Mouse (Mus musculus) midbrain, embryonic 12.5 days (tissue): ENCODE results near the gene Zfp982. TPM values are rescaled to one million over a fixed set of nuclear protein-coding genes. Genes with fewer than 3 reads are reported as not detected.
"Not testable (repeated sequence)": the region's sequence is repeated elsewhere in the genome, so short reads cannot be mapped to it uniquely, and the experiment has no call there.

Source experiments
- ATAC-seq: fragments of 200-750 bp; cut with Nextera tagmentation; 2 replicates; pipeline ENCODE4 v1.8.0; 2017; ENCODE audit warnings: low read depth, moderate TSS enrichment, moderate library complexity; ENCODE audit not compliant: low FRiP score
- H3K27ac ChIP-seq: fragments of 300-500 bp; sonication (generic); replicated peaks from 2 replicates; pipeline ENCODE4 v1.5.1; 2016; ENCODE audit warnings: mild to moderate bottlenecking
- H3K27me3 ChIP-seq: fragments of 300-500 bp; sonication (generic); 2 replicates; pipeline ENCODE4 v1.6.1; 2016; ENCODE audit warnings: mild to moderate bottlenecking
- H3K36me3 ChIP-seq: fragments of 300-500 bp; sonication (generic); 2 replicates; pipeline ENCODE4 v1.6.1; 2016
- H3K4me1 ChIP-seq: fragments of 300-500 bp; sonication (generic); 2 replicates; pipeline ENCODE4 v1.6.1; 2016
- H3K4me2 ChIP-seq: fragments of 300-500 bp; sonication (generic); replicated peaks from 2 replicates; pipeline ENCODE4 v1.6.1; 2016; ENCODE audit warnings: mild to moderate bottlenecking, moderate library complexity
- H3K4me3 ChIP-seq: fragments of 300-500 bp; sonication (generic); 2 replicates; pipeline ENCODE4 v1.5.1; 2016; ENCODE audit warnings: mild to moderate bottlenecking
- H3K9ac ChIP-seq: fragments of 300-500 bp; sonication (generic); replicated peaks from 2 replicates; pipeline ENCODE4 v1.6.1; 2016; ENCODE audit warnings: mild to moderate bottlenecking, moderate library complexity
- H3K9me3 ChIP-seq: fragments of 300-500 bp; sonication (generic); 2 replicates; pipeline ENCODE4 v1.6.1; 2016; ENCODE audit warnings: mild to moderate bottlenecking
- WGBS: fragments of 180-500 bp; shearing (Covaris S2); methylation state at CpG from one replicate; pipeline ENCODE4 v1.1.7; 2016; 5-methylcytosine and 5-hydroxymethylcytosine counted together
- polyA plus RNA-seq: library from polyadenylated mRNA; unstranded; fragments of >200 nt; fragmentation: Nextera tagmentation; extraction: Ambion mirVana; gene quantifications from 2 replicates; pipeline ENCODE4 v1.2.1, GENCODE M21; 2016

The Zfp982 gene
- polyA plus RNA-seq, 1 experiment from 2014 or later, result 9.7 TPM

- 88% methylated on average over 1 of the region's 1 CpGs for WGBS
- H3K27ac ChIP-seq, result no peak overlapping the region
- ATAC-seq, result no peak
- H3K4me2 ChIP-seq, result no peak overlapping the region
- H3K9ac ChIP-seq, result no peak overlapping the region
- no peaks in the 10 kb centered on the region for H3K4me1 ChIP-seq
- H3K9me3 ChIP-seq, result peaks cover 62% of the 10 kb centered on the region
- no peaks in the 10 kb centered on the region for H3K27me3 ChIP-seq
- H3K4me3 ChIP-seq, result no peak overlapping the region
- no peaks in the 10 kb centered on the region for H3K36me3 ChIP-seq
These were observed 32.9 kb downstream of the Zfp982 start for GRCm38 (mm10) chr4:147525125-147525524.

GRCm38 (mm10) chr4:147530366-147530765, 38.1 kb downstream of the Zfp982 start:
- Histone ChIP-seq H3K27ac (no peak overlapping the region), H3K9me3 (peaks cover 45% of the 10 kb centered on the region)
- ATAC-seq, result no peak

DNA sequence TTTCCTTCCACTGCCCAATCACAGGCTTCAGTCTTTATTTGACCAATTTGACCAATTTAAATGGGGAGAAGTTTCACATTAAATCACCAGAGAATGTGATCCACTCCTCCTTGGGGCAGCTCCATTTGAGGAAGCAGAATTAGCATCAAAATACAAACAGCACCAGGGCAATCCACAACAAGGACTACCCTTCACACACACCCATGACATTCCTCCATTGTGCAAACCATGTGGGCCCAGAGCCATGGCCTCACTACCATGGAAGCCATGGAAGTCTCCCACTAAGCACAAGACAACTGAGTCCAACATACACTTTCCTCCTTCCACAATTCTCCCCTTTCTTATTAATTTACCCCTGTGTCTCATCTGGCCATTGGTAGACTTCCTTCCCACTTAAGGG, 43.7 kb downstream of the Zfp982 start:
- peaks cover 56% of the 10 kb centered on the region for H3K9me3 ChIP-seq
- H3K36me3 ChIP-seq, H3K9ac ChIP-seq, H3K27ac ChIP-seq, ATAC-seq, H3K4me2 ChIP-seq, H3K4me3 ChIP-seq, H3K27me3 ChIP-seq, H3K4me1 ChIP-seq: not testable (repeated sequence)

More at GRCm38 (mm10) chr4:147530366-147530765, 38.1 kb downstream of the Zfp982 start:
- no peaks in the 10 kb centered on the region for H3K36me3 ChIP-seq
- H3K4me1 ChIP-seq, result no peaks in the 10 kb centered on the region
- no peaks in the 10 kb centered on the region for H3K27me3 ChIP-seq
- H3K9ac ChIP-seq, result no peak overlapping the region
- H3K4me3 ChIP-seq, result no peak overlapping the region
- 93% methylated on average over 1 of the region's 1 CpGs for WGBS
- H3K4me2 ChIP-seq, result no peak overlapping the region

DNA sequence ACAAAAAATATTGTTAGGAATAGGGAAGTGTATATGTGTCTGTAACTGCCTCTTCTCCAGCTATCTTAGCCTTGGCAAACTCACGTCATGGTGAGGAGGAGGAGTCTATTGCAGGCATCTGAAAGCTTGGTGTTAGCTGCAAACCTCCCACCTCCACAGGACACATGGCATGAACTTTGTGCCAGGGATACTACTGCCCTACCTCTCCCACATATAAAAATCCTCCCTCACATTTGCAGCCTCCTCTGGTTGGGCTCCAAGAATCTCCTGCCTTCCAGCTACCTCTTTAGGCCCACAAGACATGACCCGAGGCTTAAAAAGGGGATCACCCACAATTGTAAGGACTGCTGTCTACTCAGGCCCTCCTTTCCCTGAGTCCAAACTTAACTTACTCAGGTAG, 45.5 kb downstream of the Zfp982 start:
- Histone ChIP-seq H3K9ac (no peak overlapping the region), H3K9me3 (peaks cover 57% of the 10 kb centered on the region), H3K4me3 (no peak overlapping the region), H3K36me3 (no peaks in the 10 kb centered on the region), H3K4me1 (no peaks in the 10 kb centered on the region), H3K27ac (no peak overlapping the region), H3K4me2 (no peak overlapping the region), H3K27me3 (no peaks in the 10 kb centered on the region)
- WGBS, result 79% methylated on average over 2 of the region's 2 CpGs
- ATAC-seq, result no peak

- not testable (repeated sequence) for H3K4me2 ChIP-seq, H3K4me3 ChIP-seq, H3K36me3 ChIP-seq, H3K9ac ChIP-seq, H3K27me3 ChIP-seq, H3K27ac ChIP-seq, ATAC-seq, H3K4me1 ChIP-seq
- WGBS, result 87% methylated on average over 3 of the region's 3 CpGs
- H3K9me3 ChIP-seq, result peaks cover 59% of the 10 kb centered on the region
These were observed 47.7 kb downstream of the Zfp982 start, which contains the start of gene Gm16503 for GRCm38 (mm10) chr4:147539918-147540317. Gene Gm16503 (plus strand): TSS chr4:147540218.

- peaks cover 48% of the 10 kb centered on the region for H3K9me3 ChIP-seq
- no peaks in the 10 kb centered on the region for H3K27me3 ChIP-seq
- ATAC-seq, result no peak
- H3K9ac ChIP-seq, result no peak overlapping the region
- no peaks in the 10 kb centered on the region for H3K36me3 ChIP-seq
- no peaks in the 10 kb centered on the region for H3K4me1 ChIP-seq
- no peak overlapping the region for H3K4me3 ChIP-seq
- no peak overlapping the region for H3K4me2 ChIP-seq
- H3K27ac ChIP-seq, result no peak overlapping the region
These were observed 48.9 kb downstream of the Zfp982 start for GRCm38 (mm10) chr4:147541105-147541504.

- H3K9me3 ChIP-seq, result peaks cover 21% of the 10 kb centered on the region
- not testable (repeated sequence) for H3K4me1 ChIP-seq, H3K36me3 ChIP-seq, H3K4me2 ChIP-seq, H3K9ac ChIP-seq, H3K27ac ChIP-seq, H3K4me3 ChIP-seq, H3K27me3 ChIP-seq, ATAC-seq
- WGBS, result 83% methylated on average over 5 of the region's 5 CpGs
These were observed 60.9 kb downstream of the Zfp982 start, which contains the start of gene Zfp985 for GRCm38 (mm10) chr4:147553071-147553470. Gene Zfp985 (plus strand): TSS chr4:147553277.

DNA sequence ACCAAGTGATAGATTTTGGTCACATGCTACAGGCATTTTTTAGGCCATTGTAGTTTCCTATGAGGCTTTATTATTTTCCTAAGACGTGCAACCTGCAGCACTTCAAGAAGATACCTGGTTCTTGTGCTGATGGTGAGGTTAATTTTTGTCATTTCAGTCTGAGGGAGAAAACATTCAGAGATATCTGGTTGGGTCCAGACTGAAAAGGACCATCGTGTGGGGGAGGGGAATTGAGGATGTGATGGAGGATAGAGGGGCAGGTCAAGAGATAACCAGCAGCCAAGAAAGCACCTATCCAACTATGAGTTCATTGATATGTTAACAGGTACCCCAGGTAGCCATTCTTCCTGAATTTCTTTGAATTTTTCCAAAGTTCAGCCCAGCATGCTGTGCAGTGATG, 62.1 kb downstream of the Zfp982 start:
- not testable (repeated sequence) for H3K9ac ChIP-seq, H3K27me3 ChIP-seq, ATAC-seq, H3K27ac ChIP-seq, H3K4me1 ChIP-seq, H3K36me3 ChIP-seq, H3K4me3 ChIP-seq, H3K4me2 ChIP-seq
- peaks cover 21% of the 10 kb centered on the region for H3K9me3 ChIP-seq
- WGBS, result 76% methylated on average over 2 of the region's 2 CpGs

DNA sequence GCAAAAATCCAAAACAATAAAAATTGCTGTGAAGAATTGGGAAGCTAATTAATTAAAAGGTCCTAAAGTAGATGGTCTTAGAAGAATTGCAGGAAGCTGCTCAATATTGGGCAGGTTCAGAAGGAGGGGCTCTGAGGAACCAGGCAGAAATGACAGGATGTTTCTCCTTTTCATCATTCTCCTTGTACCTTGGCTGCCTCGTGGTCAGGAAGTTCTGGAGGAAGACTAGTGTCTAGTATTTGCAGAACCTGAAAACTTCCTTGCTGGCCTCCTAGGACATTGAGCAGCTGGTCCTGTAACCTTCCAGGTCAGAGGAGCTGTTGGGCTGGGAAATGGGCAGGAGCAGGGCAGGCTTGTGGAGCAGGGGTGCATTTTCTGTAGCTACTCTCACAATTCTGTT, 64.7 kb downstream of the Zfp982 start:
- 67% methylated on average over 1 of the region's 1 CpGs for WGBS
- not testable (repeated sequence) for ATAC-seq, H3K4me1 ChIP-seq

GRCm38 (mm10) chr4:147558011-147558410, 65.8 kb downstream of the Zfp982 start:
- not testable (repeated sequence) for H3K4me3 ChIP-seq, H3K9ac ChIP-seq, H3K27ac ChIP-seq, ATAC-seq, H3K36me3 ChIP-seq, H3K27me3 ChIP-seq, H3K4me1 ChIP-seq, H3K4me2 ChIP-seq, H3K9me3 ChIP-seq

More for the DNA sequence above, 64.7 kb downstream of the Zfp982 start:
- not testable (repeated sequence) for H3K4me3 ChIP-seq, H3K4me2 ChIP-seq, H3K27ac ChIP-seq, H3K9ac ChIP-seq, H3K27me3 ChIP-seq, H3K36me3 ChIP-seq
- peaks cover 14% of the 10 kb centered on the region for H3K9me3 ChIP-seq

GRCm38 (mm10) chr4:147559096-147559495, 66.9 kb downstream of the Zfp982 start:
- not testable (repeated sequence) for H3K27ac ChIP-seq, H3K27me3 ChIP-seq, H3K4me2 ChIP-seq, H3K9me3 ChIP-seq, H3K9ac ChIP-seq, H3K4me3 ChIP-seq, H3K36me3 ChIP-seq, ATAC-seq, H3K4me1 ChIP-seq
- WGBS, result 62% methylated on average over 1 of the region's 1 CpGs
